ENCODE assay signal across 25 mouse cellular contexts in the genomic region with DNA sequence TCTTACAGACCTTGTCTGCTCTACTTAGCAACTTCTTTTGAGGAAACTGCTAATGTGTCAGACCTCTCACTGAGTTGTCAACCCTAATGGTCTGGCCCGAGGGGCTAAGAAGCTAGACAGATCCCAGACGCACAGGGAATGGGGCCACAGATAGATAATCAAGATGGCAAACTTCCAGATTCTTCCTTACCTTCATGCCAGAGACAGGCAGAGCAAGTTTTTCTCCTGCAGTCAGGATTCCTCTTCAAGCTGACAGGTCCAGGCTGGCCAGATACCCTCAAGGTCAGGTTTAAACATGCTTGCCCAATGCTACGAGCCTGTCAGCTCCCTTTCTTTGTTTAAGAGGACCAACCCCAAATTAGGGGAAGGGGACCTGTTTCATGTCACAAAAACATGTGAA. TPM values are rescaled to one million over a fixed set of nuclear protein-coding genes. Genes with fewer than 3 reads are reported as not detected.
DNase-seq lines count a peak whose midpoint lies in the region; ATAC-seq and TF ChIP-seq lines count a peak whose summit lies in the region.
"Had no signal": no experiment of that assay in that cellular context is flagged by ENCODE, and none has a peak within 500 bp of the region (broad histone marks: within the 10 kb centered on the region; RNA-seq: fewer than 3 reads in every experiment).

No protein-coding gene starts in this region.

- no peak overlapping the region for H3K4me2 ChIP-seq in embryonic facial prominence, embryonic 14.5 days (ENCODE audit: low read depth, low read length)
- H3K4me2 ChIP-seq in liver, postnatal 0 days (ENCODE audit: low read depth, low read length), result no peak overlapping the region
- H3K4me2 ChIP-seq: embryonic facial prominence, embryonic 12.5 days; forebrain, embryonic 13.5 days; heart, embryonic 11.5 days; hindbrain, embryonic 13.5 days had no signal

- no peak for TF ChIP-seq EP300 in liver, postnatal 0 days (IDR thresholded peaks at IDR 0.05; ENCODE audit: low read depth)

- no peak overlapping the region for H3K4me3 ChIP-seq in embryonic facial prominence, embryonic 14.5 days (ENCODE audit: low read depth, low read length)
- no peak overlapping the region for H3K4me3 ChIP-seq in liver, postnatal 0 days (ENCODE audit: low read depth, low read length)
- H3K4me3 ChIP-seq: embryonic facial prominence, embryonic 12.5 days; erythroblast, embryonic 14.5 days; forebrain, embryonic 10.5 days; forebrain, embryonic 13.5 days; hindbrain, embryonic 13.5 days had no signal

- peaks cover 4% of the 10 kb centered on the region; the same call in 1 of the 2 replicates for H3K4me1 ChIP-seq in embryonic facial prominence, embryonic 14.5 days (ENCODE audit: control insufficient read depth, insufficient read depth, low read length)
- H3K4me1 ChIP-seq in liver, postnatal 0 days (ENCODE audit: insufficient read depth), result no peaks in the 10 kb centered on the region
- H3K4me1 ChIP-seq: embryonic facial prominence, embryonic 12.5 days had no signal

- DNase-seq in heart, adult 11 months, result peak; percentile 69
- DNase-seq in heart, adult 18-20 months, result no peak
- peak; percentile 25 for DNase-seq in urinary bladder, adult 2 months (ENCODE audit: low spot score)
- no peak for DNase-seq in urinary bladder, postnatal 4 days (ENCODE audit: low spot score in 2 of 2)
- peak; percentile 66 for DNase-seq in embryonic facial prominence, embryonic 14.5 days (ENCODE audit: low spot score)
- peak; percentile 18 for DNase-seq in urinary bladder, postnatal 25 days (ENCODE audit: low spot score)
- no peak for DNase-seq in liver, postnatal 0 days
- DNase-seq in lung, postnatal 14 days, result no peak
- DNase-seq: adrenal gland, adult 8-10 months; adrenal gland, postnatal 25 days; cerebellum, adult 11-12 months; cerebellum, adult 8-10 months; cerebellum, postnatal 36 days; embryo, embryonic 11 days; gastrocnemius, postnatal 10 days; gastrocnemius, postnatal 36 days had no signal

- peaks cover 1% of the 10 kb centered on the region; the same call in 1 of the 2 replicates for H3K9me3 ChIP-seq in embryonic facial prominence, embryonic 14.5 days (ENCODE audit: control insufficient read depth, low read length)
- H3K9me3 ChIP-seq in liver, postnatal 0 days (ENCODE audit: low read length), result no peaks in the 10 kb centered on the region
- H3K9me3 ChIP-seq: embryonic facial prominence, embryonic 12.5 days; forebrain, embryonic 10.5 days; hindbrain, embryonic 13.5 days had no signal

- no peak overlapping the region for H3K27ac ChIP-seq in embryonic facial prominence, embryonic 14.5 days (replicated peaks; ENCODE audit: low read depth, low read length)
- no peak overlapping the region for H3K27ac ChIP-seq in liver, postnatal 0 days (ENCODE audit: low read depth)
- H3K27ac ChIP-seq: embryonic facial prominence, embryonic 12.5 days; forebrain, embryonic 10.5 days; forebrain, embryonic 13.5 days; hindbrain, embryonic 13.5 days had no signal

- no peaks in the 10 kb centered on the region for H3K27me3 ChIP-seq in embryonic facial prominence, embryonic 14.5 days (replicated peaks; ENCODE audit: control insufficient read depth, insufficient read depth, low read length)
- no peaks in the 10 kb centered on the region for H3K27me3 ChIP-seq in liver, postnatal 0 days (ENCODE audit: insufficient read depth, low read length)
- H3K27me3 ChIP-seq: embryonic facial prominence, embryonic 12.5 days; forebrain, embryonic 13.5 days had no signal

- no peak for ATAC-seq in embryonic facial prominence, embryonic 14.5 days (ENCODE audit: low read depth)
- ATAC-seq in liver, postnatal 0 days, result no peak
- ATAC-seq: activated CD4-positive, CD25-positive, alpha-beta regulatory T cell, adult 4 months; forebrain, embryonic 13.5 days; forebrain, embryonic 16.5 days; hindbrain, embryonic 16.5 days had no signal

- H3K9ac ChIP-seq in embryonic facial prominence, embryonic 14.5 days (ENCODE audit: low read depth, low read length), result no peak overlapping the region
- no peak overlapping the region for H3K9ac ChIP-seq in liver, postnatal 0 days (replicated peaks)
- H3K9ac ChIP-seq: embryonic facial prominence, embryonic 12.5 days; forebrain, embryonic 13.5 days; hindbrain, embryonic 13.5 days had no signal

- WGBS in embryonic facial prominence, embryonic 14.5 days, result 44% methylated on average over 3 of the region's 3 CpGs
- 61% methylated on average over 3 of the region's 3 CpGs for WGBS in liver, postnatal 0 days (ENCODE audit: insufficient replicate concordance)

- no peaks in the 10 kb centered on the region for H3K36me3 ChIP-seq in embryonic facial prominence, embryonic 14.5 days (ENCODE audit: control insufficient read depth, insufficient read depth, low read length)
- H3K36me3 ChIP-seq in liver, postnatal 0 days (replicated peaks; ENCODE audit: insufficient read depth, low read length), result no peaks in the 10 kb centered on the region
- H3K36me3 ChIP-seq: embryonic facial prominence, embryonic 12.5 days; forebrain, embryonic 10.5 days; hindbrain, embryonic 13.5 days had no signal

- no peak for TF ChIP-seq CTCF in liver, postnatal 0 days (IDR thresholded peaks at IDR 0.05; ENCODE audit: low read depth)

RNA-seq across cellular contexts. Expression of gene Mmp2, which starts 46.1 kb away (rescaled TPM):
- total RNA-seq in heart, adult 18-20 months (2021), result 10 to 100 TPM; 57.2 to 58.8 TPM
- 311 and 318 TPM in 2 replicates for polyA plus RNA-seq in urinary bladder, adult 2 months (2012; rRNA removed)
- polyA plus RNA-seq in embryonic facial prominence, embryonic 14.5 days (2014; fragmentation: Nextera tagmentation; extraction: Ambion mirVana), result 330 and 352 TPM in 2 replicates
- 9.6 and 9.8 TPM in 2 replicates for polyA plus RNA-seq in liver, postnatal 0 days (2015; fragmentation: Nextera tagmentation; extraction: Ambion mirVana)
- polyA plus RNA-seq: erythroblast, embryonic 14.5 days had no signal

Comparison
In these comparisons a context has a peak if more than half of its experiments do, and no peak if none do; other contexts are left out.
1. DNase-seq: peak in heart, adult 11 months (single experiment), urinary bladder, adult 2 months (single experiment), embryonic facial prominence, embryonic 14.5 days (single experiment) and urinary bladder, postnatal 25 days (single experiment); none in heart, adult 18-20 months (0 of 2), urinary bladder, postnatal 4 days (0 of 2), liver, postnatal 0 days (single experiment) and lung, postnatal 14 days (single experiment).
2. RNA of gene Mmp2, which starts 46.1 kb away (polyA plus RNA-seq): 330 to 352 TPM in embryonic facial prominence, embryonic 14.5 days and 311 to 318 TPM in urinary bladder, adult 2 months; 9.6 to 9.8 TPM in liver, postnatal 0 days; every median in the first group is over 10 times any median in the second.